Mouse (Mus musculus) adrenal gland, adult 2 months (tissue): Measurements from ENCODE around the gene Trpm3. TPM values are rescaled to one million over a fixed set of nuclear protein-coding genes. Genes with fewer than 3 reads are reported as not detected.
A peak's percentile ranks its signal among the peaks of the same experiment; 100 is the strongest.

Experiments used
- DNase-seq: peaks from one replicate; pipeline ENCODE4 v3.0.0; 2021
- polyA plus RNA-seq: library from polyadenylated mRNA; depleted of rRNA; stranded (reverse); fragments of >200 nt; gene quantifications from 2 replicates; pipeline ENCODE4 v1.2.3, GENCODE M21; 2012
- total RNA-seq, 2 experiments: library from RNA; stranded (reverse); gene quantifications; 2 replicates each; pipeline ENCODE4 v1.2.3; 2021

Gene Trpm3
- total and polyA plus RNA-seq, 3 experiments = 0.12 to 2.1 (median 0.81) TPM

- no peak for DNase-seq
These were observed 499.6 kb downstream of the Trpm3 start for GRCm38 (mm10) chr19:22638394-22638954.

GRCm38 (mm10) chr19:22642124-22642523, 503.3 kb downstream of the Trpm3 start:
- DNase-seq = no peak

- DNase-seq = no peak
These were observed 517.8 kb downstream of the Trpm3 start for GRCm38 (mm10) chr19:22656466-22657215.

GRCm38 (mm10) chr19:22657251-22657650, 518.4 kb downstream of the Trpm3 start:
- no peak for DNase-seq

GRCm38 (mm10) chr19:22665401-22665800, 526.6 kb downstream of the Trpm3 start:
- no peak for DNase-seq

- no peak for DNase-seq
These were observed 531.4 kb downstream of the Trpm3 start for GRCm38 (mm10) chr19:22670222-22670621.

GRCm38 (mm10) chr19:22672892-22673291, 534.0 kb downstream of the Trpm3 start:
- DNase-seq = no peak

GRCm38 (mm10) chr19:22676206-22676605, 537.4 kb downstream of the Trpm3 start:
- DNase-seq = no peak

GRCm38 (mm10) chr19:22682238-22682637, 543.4 kb downstream of the Trpm3 start:
- DNase-seq = no peak

- DNase-seq = no peak
These were observed 553.1 kb downstream of the Trpm3 start for GRCm38 (mm10) chr19:22691995-22692394.

- no peak for DNase-seq
These were observed 553.7 kb downstream of the Trpm3 start for GRCm38 (mm10) chr19:22692553-22692952.

- DNase-seq = no peak
These were observed 554.1 kb downstream of the Trpm3 start for GRCm38 (mm10) chr19:22692956-22693355.

- DNase-seq = no peak
These were observed 556.6 kb downstream of the Trpm3 start for GRCm38 (mm10) chr19:22695423-22695822.

- no peak for DNase-seq
These were observed 559.9 kb downstream of the Trpm3 start for GRCm38 (mm10) chr19:22698737-22699136.

- DNase-seq = peak; percentile 12
These were observed 562.2 kb downstream of the Trpm3 start for GRCm38 (mm10) chr19:22700871-22701651.

GRCm38 (mm10) chr19:22703876-22704275, 565.0 kb downstream of the Trpm3 start:
- DNase-seq = no peak

- no peak for DNase-seq
These were observed 566.6 kb downstream of the Trpm3 start for GRCm38 (mm10) chr19:22705414-22705813.

- DNase-seq = no peak
These were observed 580.2 kb downstream of the Trpm3 start for GRCm38 (mm10) chr19:22719027-22719426.

GRCm38 (mm10) chr19:22729846-22730245, 591.0 kb downstream of the Trpm3 start:
- DNase-seq = no peak

GRCm38 (mm10) chr19:22730971-22731370, 592.1 kb downstream of the Trpm3 start:
- DNase-seq = no peak

- DNase-seq = no peak
These were observed 598.0 kb downstream of the Trpm3 start for GRCm38 (mm10) chr19:22736870-22737269.

- no peak for DNase-seq
These were observed 600.4 kb downstream of the Trpm3 start for GRCm38 (mm10) chr19:22739240-22739639.

GRCm38 (mm10) chr19:22753311-22753809, 614.5 kb downstream of the Trpm3 start:
- no peak for DNase-seq
